Mouse (Mus musculus) bone marrow, adult 2 months (tissue): ENCODE measurements at regions not wholly inside any gene's neighbourhood (a gene's known extent, or its start where the extent isn't known, plus 50 kb on each side); places are given as distances from the start of the nearest gene placed in this dataset.

Experiments
- H3K27ac ChIP-seq: fragments of 200-500 bp; 2 replicates; pipeline ENCODE4 v1.5.1; 2012; ENCODE audit warnings: low read depth, mild to moderate bottlenecking, control low read depth, inconsistent platforms, low read length; ENCODE audit not compliant: control insufficient read depth, poor library complexity, insufficient read depth
- H3K4me1 ChIP-seq: fragments of 200-500 bp; 2 replicates; pipeline ENCODE4 v1.6.1; 2011; ENCODE audit warnings: low read length; ENCODE audit not compliant: control insufficient read depth, insufficient read depth
- H3K4me3 ChIP-seq: fragments of 200-500 bp; replicated peaks from 2 replicates; pipeline ENCODE3; 2011; ENCODE audit warnings: mild to moderate bottlenecking, low read depth, low read length, control low read depth; ENCODE audit not compliant: control insufficient read depth
- CTCF ChIP-seq: fragments of 200-500 bp; IDR thresholded peaks from 2 replicates; pipeline ENCODE4 v1.5.1; 2011; ENCODE audit warnings: low read length, control low read depth; ENCODE audit not compliant: control insufficient read depth, insufficient read depth
- POLR2A ChIP-seq: fragments of 200-500 bp; IDR thresholded peaks from 2 replicates; pipeline ENCODE4 v1.6.1; 2011; ENCODE audit warnings: low read depth, mild to moderate bottlenecking, control low read depth, low read length, borderline replicate concordance; ENCODE audit not compliant: control insufficient read depth
- WGBS: fragments of 180-500 bp; shearing (Covaris S2); methylation state at CpG from one replicate; pipeline ENCODE4 v1.1.7; 2018; 5-methylcytosine and 5-hydroxymethylcytosine counted together

- Histone ChIP-seq H3K4me3 (no peak overlapping the region), H3K27ac (no peak overlapping the region), H3K4me1 (peaks cover 1% of the 10 kb centered on the region)
- 77% methylated on average over 9 of the region's 9 CpGs for WGBS
- no peak for TF ChIP-seq POLR2A
- TF ChIP-seq CTCF, result no peak
Observed at GRCm38 (mm10) chr10:96535461-96535860, 81.3 kb upstream of the Btg1 start.

- Histone ChIP-seq H3K4me3 (no peak overlapping the region), H3K27ac (no peak overlapping the region), H3K4me1 (no peaks in the 10 kb centered on the region; the same call in 1 of the 2 replicates)
- 94% methylated on average over 2 of the region's 2 CpGs for WGBS
- TF ChIP-seq POLR2A, result no peak
- no peak for TF ChIP-seq CTCF
Observed at GRCm38 (mm10) chr10:96540828-96541227, 76.0 kb upstream of the Btg1 start.

GRCm38 (mm10) chr10:96545312-96545711, 71.5 kb upstream of the Btg1 start:
- WGBS, result 81% methylated on average over 6 of the region's 6 CpGs
- TF ChIP-seq POLR2A (no peak), CTCF (no peak)
- Histone ChIP-seq H3K4me3 (no peak overlapping the region), H3K4me1 (no peaks in the 10 kb centered on the region; the same call in 1 of the 2 replicates), H3K27ac (no peak overlapping the region)

- Histone ChIP-seq H3K27ac (no peak overlapping the region), H3K4me1 (no peaks in the 10 kb centered on the region), H3K4me3 (no peak overlapping the region)
- 62% methylated on average over 2 of the region's 2 CpGs for WGBS
- TF ChIP-seq CTCF, result no peak
- no peak for TF ChIP-seq POLR2A
Observed at GRCm38 (mm10) chr10:96545761-96546388, 70.9 kb upstream of the Btg1 start.

- 46% methylated on average over 2 of the region's 2 CpGs for WGBS
- H3K4me1 ChIP-seq, result no peaks in the 10 kb centered on the region
Observed at GRCm38 (mm10) chr10:96549651-96550050, 67.2 kb upstream of the Btg1 start.

GRCm38 (mm10) chr10:96550266-96550665, 66.5 kb upstream of the Btg1 start:
- Histone ChIP-seq H3K27ac (no peak overlapping the region), H3K4me3 (no peak overlapping the region), H3K4me1 (no peaks in the 10 kb centered on the region)
- TF ChIP-seq POLR2A, result no peak
- TF ChIP-seq CTCF, result no peak
- WGBS, result 65% methylated on average over 4 of the region's 4 CpGs

More at GRCm38 (mm10) chr10:96549651-96550050, 67.2 kb upstream of the Btg1 start:
- Histone ChIP-seq H3K4me3 (no peak overlapping the region), H3K27ac (no peak overlapping the region)
- TF ChIP-seq CTCF (no peak), POLR2A (no peak)

GRCm38 (mm10) chr10:96557336-96557735, 59.5 kb upstream of the Btg1 start:
- no peaks in the 10 kb centered on the region for H3K4me1 ChIP-seq
- H3K27ac ChIP-seq, result no peak overlapping the region
- TF ChIP-seq POLR2A (no peak), CTCF (no peak)
- WGBS, result 69% methylated on average over 2 of the region's 2 CpGs
- H3K4me3 ChIP-seq, result no peak overlapping the region

- Histone ChIP-seq H3K4me1 (no peaks in the 10 kb centered on the region; the same call in 1 of the 2 replicates), H3K27ac (peak overlapping the region; percentile 51; the same call in 1 of the 2 replicates), H3K4me3 (no peak overlapping the region)
- TF ChIP-seq POLR2A, result no peak
- TF ChIP-seq CTCF, result no peak
Observed at GRCm38 (mm10) chr10:96565343-96565742, 51.5 kb upstream of the Btg1 start.
